Mouse (Mus musculus): ENCODE results near the gene Bckdk. TPM values are rescaled to one million over a fixed set of nuclear protein-coding genes. Genes with fewer than 3 reads are reported as not detected.

Bckdk gene
- polyA plus RNA-seq (2012; rRNA removed; ENCODE audit: low replicate concordance) = 125 and 251 TPM in 2 replicates

GRCm38 (mm10) chr7:127903971-127904796 is at the start of gene Bckdk:
Bckdk (plus strand) TSS chr7:127904082.

DNA sequence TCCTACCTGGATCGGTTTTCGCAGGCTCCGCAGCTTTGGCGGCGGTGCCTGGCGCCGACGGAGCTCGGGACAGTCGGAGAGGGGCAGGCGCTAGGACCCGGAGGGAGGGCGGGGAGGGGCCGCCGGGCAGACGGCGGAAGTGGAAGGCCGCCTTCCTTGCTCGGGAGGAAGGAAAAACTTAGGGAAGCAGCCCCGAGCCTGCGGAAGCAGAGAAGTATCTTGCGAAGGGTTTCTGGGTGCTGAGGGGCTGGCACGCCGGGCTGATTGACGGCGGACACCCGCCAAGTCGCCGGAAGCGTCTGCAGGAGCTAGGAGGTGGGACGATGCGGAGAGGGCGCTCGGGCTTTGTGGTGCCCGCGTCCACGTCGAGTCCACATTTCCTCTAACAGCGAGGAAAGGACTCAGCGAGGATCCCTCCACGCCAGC is 27.8 kb upstream of the Bckdk start, which contains the start of gene Zfp646:
Gene Zfp646 (plus strand): TSS at position 181 of the 426 bp plus-strand sequence.

DNA sequence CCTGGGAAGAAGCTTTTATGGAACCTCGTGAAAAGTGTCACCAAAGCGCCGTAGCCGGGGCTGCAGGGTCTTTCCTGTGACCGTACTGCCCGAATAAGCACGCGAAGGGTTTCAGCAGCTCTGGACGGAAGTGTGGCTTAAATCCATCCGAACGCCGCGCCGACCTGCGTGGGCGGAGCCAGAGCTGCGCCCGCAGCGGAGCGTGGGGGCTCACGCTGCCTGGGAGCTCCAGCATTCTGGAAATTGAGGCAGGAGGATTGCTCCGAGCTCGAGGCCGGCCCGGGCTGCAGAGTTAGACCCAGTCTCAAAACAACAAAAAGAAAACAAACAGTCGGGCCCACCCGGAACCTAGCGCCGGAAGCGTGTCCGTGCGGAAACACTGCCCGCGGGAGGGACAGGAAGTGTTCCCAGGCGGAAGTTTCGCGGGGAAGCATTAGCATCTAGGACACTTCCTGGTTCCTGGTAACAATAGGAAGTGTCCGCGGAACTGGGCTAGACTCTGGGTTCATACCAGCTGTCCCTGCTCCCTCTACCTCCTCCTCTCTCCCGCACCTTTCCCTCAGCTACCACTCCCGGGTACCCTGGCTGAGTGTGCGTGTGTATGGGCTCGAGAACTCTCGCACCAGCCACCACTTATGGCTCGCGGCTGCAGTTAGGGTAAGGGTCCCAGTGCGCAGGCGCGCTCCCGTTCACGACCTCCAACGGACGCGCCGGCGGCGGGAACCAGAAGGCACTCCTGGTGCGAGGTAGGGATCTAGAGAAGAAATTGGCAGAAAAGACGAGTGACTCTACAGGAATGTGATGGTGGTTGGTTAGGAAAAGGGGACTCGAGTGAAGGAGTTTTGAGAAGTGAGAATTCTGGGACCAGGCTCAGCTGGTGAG is 27.2 kb upstream of the Bckdk start, which contains the start of gene Zfp668:
Gene Zfp668 (minus strand): TSS at position 362 of the 882 bp plus-strand sequence.

DNA sequence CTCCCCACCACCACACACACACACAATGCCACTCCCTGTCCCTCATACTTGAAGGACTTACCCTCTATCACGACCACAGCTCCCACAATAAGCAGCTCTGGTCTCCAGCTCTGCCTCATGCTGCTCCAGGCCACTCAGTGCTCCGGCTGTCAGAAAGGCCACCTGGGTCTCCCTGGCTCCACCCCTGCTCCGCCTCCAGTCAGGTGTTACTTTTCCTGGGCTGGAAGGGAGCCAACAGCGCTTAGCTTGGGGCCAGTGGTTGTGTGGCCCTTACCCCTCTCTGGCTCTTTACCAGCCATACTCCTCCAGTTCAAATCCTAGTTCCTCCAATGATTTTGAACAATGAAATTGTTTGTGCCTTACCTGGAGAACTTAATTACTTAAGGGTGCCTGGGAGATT is 13.1 kb upstream of the Bckdk start, which contains the start of gene Prss53:
Gene Prss53 (minus strand): TSS at position 173 of the 400 bp plus-strand sequence.

DNA sequence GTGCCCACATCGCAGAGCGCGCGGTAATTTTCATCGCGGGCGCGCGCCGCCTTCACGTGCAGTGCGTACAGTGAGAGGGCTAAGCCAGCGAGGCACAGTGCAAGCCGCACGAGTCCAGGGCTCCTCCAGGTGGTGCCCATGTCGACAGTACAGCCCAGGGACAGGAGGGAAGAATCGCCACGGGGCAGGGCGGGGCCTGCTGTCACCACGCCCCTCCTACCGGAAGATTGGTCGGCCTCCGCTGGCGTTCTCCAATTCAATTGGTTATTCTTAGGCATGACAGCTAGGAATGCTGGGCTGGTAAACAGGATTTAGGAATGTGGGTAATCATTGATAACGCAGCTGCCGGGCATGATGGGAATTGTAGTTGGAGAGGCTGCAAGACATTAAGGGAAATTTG is 8.4 kb upstream of the Bckdk start, which contains the start of the genes Gm21974 and Vkorc1:
Gene Gm21974 (minus strand): TSS at position 13 of the 400 bp plus-strand sequence.
Gene Vkorc1 (minus strand): TSS at position 176 of the 400 bp plus-strand sequence.

DNA sequence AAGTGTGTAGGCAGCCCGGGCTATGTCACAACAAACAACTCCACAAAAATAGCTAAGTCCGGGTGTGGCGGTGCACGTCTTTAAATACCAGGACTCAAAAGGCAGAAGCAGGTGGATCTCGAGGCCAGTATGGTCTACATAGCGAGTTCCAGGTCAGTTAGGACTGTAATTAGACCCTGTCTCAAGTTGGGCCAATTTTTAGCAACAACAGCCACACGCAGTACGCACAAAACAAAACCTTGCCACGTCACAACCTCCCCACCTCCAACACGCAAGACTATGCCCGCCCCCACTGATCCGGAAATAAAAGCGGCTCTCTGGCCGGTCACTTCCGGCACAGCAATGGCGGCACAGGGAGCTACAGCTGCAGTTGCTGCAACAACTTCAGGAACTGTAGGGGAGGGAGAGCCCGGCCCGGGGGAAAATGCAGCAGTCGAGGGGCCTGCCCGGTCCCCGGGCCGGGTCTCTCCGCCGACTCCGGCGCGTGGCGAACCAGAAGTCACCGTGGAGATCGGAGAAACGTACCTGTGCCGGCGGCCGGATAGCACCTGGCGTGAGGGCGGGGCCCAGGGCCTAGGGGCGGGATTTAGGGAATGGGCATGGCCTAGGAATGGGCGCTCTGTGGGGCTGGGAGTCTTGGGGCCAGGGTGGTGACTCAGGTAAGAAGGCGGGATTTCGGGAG is 8.4 kb downstream of the Bckdk start, which contains the start of gene Kat8:
Gene Kat8 (plus strand): TSS at position 327 of the 682 bp plus-strand sequence.

DNA sequence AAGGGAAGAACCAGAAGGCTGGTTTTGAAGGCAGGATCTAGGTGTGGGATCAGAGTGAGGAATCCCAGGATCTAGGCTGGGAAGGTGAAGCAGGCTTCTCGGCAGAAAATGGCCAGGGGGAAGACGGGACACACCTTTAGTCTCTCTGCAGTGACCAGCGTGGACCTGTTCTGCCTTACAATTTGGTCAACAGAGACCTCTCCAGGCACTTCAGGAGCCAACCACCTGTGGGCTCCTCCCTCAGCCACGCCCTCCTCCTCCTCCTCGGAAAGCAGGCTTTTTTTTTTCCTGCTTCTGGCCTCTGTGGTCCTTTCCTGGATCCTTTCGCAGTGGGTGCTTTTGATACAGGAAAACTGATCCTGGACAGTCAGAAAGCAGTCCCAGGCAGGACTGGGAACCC is 26.0 kb downstream of the Bckdk start, which contains the start of gene Prss8:
Gene Prss8 (minus strand): TSS at position 182 of the 400 bp plus-strand sequence.

GRCm38 (mm10) chr7:127946470-127947023 is 42.7 kb downstream of the Bckdk start, which contains the start of gene Prss36:
Prss36 (minus strand) TSS chr7:127946725.

Other genes starting within 250 kb of the Bckdk start
- gene Bcl7c, start 195.1 kb upstream of the Bckdk start, polyA plus RNA-seq (2012; rRNA removed; ENCODE audit: low replicate concordance) = 14.7 and 42.1 TPM in 2 replicates
- 27.0 and 30.5 TPM in 2 replicates for gene Ctf1, start 191.3 kb upstream of the Bckdk start, polyA plus RNA-seq (2012; rRNA removed; ENCODE audit: low replicate concordance)
- not detected in 2 replicates for gene Ctf2, start 171.9 kb upstream of the Bckdk start, polyA plus RNA-seq (2012; rRNA removed; ENCODE audit: low replicate concordance)
- gene Fbxl19, start 159.5 kb upstream of the Bckdk start, polyA plus RNA-seq (2012; rRNA removed; ENCODE audit: low replicate concordance) = 21.7 and 47.3 TPM in 2 replicates
- gene Orai3, start 134.3 kb upstream of the Bckdk start, polyA plus RNA-seq (2012; rRNA removed; ENCODE audit: low replicate concordance) = 59.8 and 66.6 TPM in 2 replicates
- 9.4 and 14.6 TPM in 2 replicates for gene Setd1a, start 127.4 kb upstream of the Bckdk start, polyA plus RNA-seq (2012; rRNA removed; ENCODE audit: low replicate concordance)
- gene Gm49388, start 118.5 kb upstream of the Bckdk start, polyA plus RNA-seq (2012; rRNA removed; ENCODE audit: low replicate concordance) = not detected in 2 replicates
- gene Hsd3b7, start 103.5 kb upstream of the Bckdk start, polyA plus RNA-seq (2012; rRNA removed; ENCODE audit: low replicate concordance) = 113 and 134 TPM in 2 replicates
- gene Stx4a, start 79.8 kb upstream of the Bckdk start, polyA plus RNA-seq (2012; rRNA removed; ENCODE audit: low replicate concordance) = 76.6 and 81.0 TPM in 2 replicates
- 18.3 and 29.9 TPM in 2 replicates for gene Stx1b, start 79.5 kb upstream of the Bckdk start, polyA plus RNA-seq (2012; rRNA removed; ENCODE audit: low replicate concordance)
- 18.1 and 26.0 TPM in 2 replicates for gene Zfp646, start 27.9 kb upstream of the Bckdk start, polyA plus RNA-seq (2012; rRNA removed; ENCODE audit: low replicate concordance)
- 5.9 and 11.9 TPM in 2 replicates for gene Zfp668, start 27.3 kb upstream of the Bckdk start, polyA plus RNA-seq (2012; rRNA removed; ENCODE audit: low replicate concordance)
- gene Prss53, start 13.1 kb upstream of the Bckdk start, polyA plus RNA-seq (2012; rRNA removed; ENCODE audit: low replicate concordance) = 4.5 and 6.8 TPM in 2 replicates
- gene Gm21974, start 8.6 kb upstream of the Bckdk start, polyA plus RNA-seq (2012; rRNA removed; ENCODE audit: low replicate concordance) = not detected in 2 replicates
- gene Vkorc1, start 8.5 kb upstream of the Bckdk start, polyA plus RNA-seq (2012; rRNA removed; ENCODE audit: low replicate concordance) = 248 and 313 TPM in 2 replicates
- gene Kat8, start 8.4 kb downstream of the Bckdk start, polyA plus RNA-seq (2012; rRNA removed; ENCODE audit: low replicate concordance) = 13.4 and 25.0 TPM in 2 replicates
- 27.2 and 27.4 TPM in 2 replicates for gene Prss8, start 26.0 kb downstream of the Bckdk start, polyA plus RNA-seq (2012; rRNA removed; ENCODE audit: low replicate concordance)
- 31.6 and 38.5 TPM in 2 replicates for gene Prss36, start 42.6 kb downstream of the Bckdk start, polyA plus RNA-seq (2012; rRNA removed; ENCODE audit: low replicate concordance)
- 234 and 274 TPM in 2 replicates for gene Fus, start 63.4 kb downstream of the Bckdk start, polyA plus RNA-seq (2012; rRNA removed; ENCODE audit: low replicate concordance)
- gene Pycard, start 89.8 kb downstream of the Bckdk start, polyA plus RNA-seq (2012; rRNA removed; ENCODE audit: low replicate concordance) = 66.4 and 86.7 TPM in 2 replicates
- gene Trim72, start 99.9 kb downstream of the Bckdk start, polyA plus RNA-seq (2012; rRNA removed; ENCODE audit: low replicate concordance) = 0.69 and 38.4 TPM in 2 replicates
- 36.0 and 38.8 TPM in 2 replicates for gene Itgam, start 158.6 kb downstream of the Bckdk start, polyA plus RNA-seq (2012; rRNA removed; ENCODE audit: low replicate concordance)
- gene Gm49368, start 158.6 kb downstream of the Bckdk start, polyA plus RNA-seq (2012; rRNA removed; ENCODE audit: low replicate concordance) = 0.11 and 0.47 TPM in 2 replicates
- gene Itgax, start 225.5 kb downstream of the Bckdk start, polyA plus RNA-seq (2012; rRNA removed; ENCODE audit: low replicate concordance) = 7.6 TPM in 2 replicates